Mouse (Mus musculus) neural tube, embryonic 15.5 days (tissue): ENCODE results near the gene Hoxb6. TPM values are rescaled to one million over a fixed set of nuclear protein-coding genes. Genes with fewer than 3 reads are reported as not detected.
A peak's percentile ranks its signal among the peaks of the same experiment; 100 is the strongest.

Experiments
- ATAC-seq: fragments of 200-750 bp; cut with Nextera tagmentation; 2 replicates; pipeline ENCODE4 v1.8.0; 2017; ENCODE audit warnings: mild to moderate bottlenecking, moderate TSS enrichment, moderate library complexity; ENCODE audit not compliant: low FRiP score
- H3K27ac ChIP-seq: fragments of 300-500 bp; sonication (generic); replicated peaks from 2 replicates; pipeline ENCODE4 v1.5.1; 2015; ENCODE audit warnings: mild to moderate bottlenecking, inconsistent platforms
- H3K27me3 ChIP-seq: fragments of 300-500 bp; sonication (generic); replicated peaks from 2 replicates; pipeline ENCODE4 v1.6.1; 2015; ENCODE audit warnings: inconsistent platforms
- H3K36me3 ChIP-seq: fragments of 300-500 bp; sonication (generic); 2 replicates; pipeline ENCODE4 v1.6.1; 2015; ENCODE audit warnings: inconsistent platforms
- H3K4me1 ChIP-seq: fragments of 300-500 bp; sonication (generic); 2 replicates; pipeline ENCODE4 v1.6.1; 2015; ENCODE audit warnings: inconsistent platforms
- H3K4me2 ChIP-seq: fragments of 300-500 bp; sonication (generic); 2 replicates; pipeline ENCODE4 v1.6.1; 2015; ENCODE audit warnings: inconsistent platforms, mild to moderate bottlenecking, moderate library complexity
- H3K4me3 ChIP-seq: fragments of 300-500 bp; sonication (generic); replicated peaks from 2 replicates; pipeline ENCODE4 v1.5.1; 2015; ENCODE audit warnings: mild to moderate bottlenecking, inconsistent platforms
- H3K9ac ChIP-seq: fragments of 300-500 bp; sonication (generic); replicated peaks from 2 replicates; pipeline ENCODE4 v1.6.1; 2015; ENCODE audit warnings: mild to moderate bottlenecking, inconsistent platforms
- H3K9me3 ChIP-seq: fragments of 300-500 bp; sonication (generic); replicated peaks from 2 replicates; pipeline ENCODE4 v1.6.1; 2016; ENCODE audit warnings: inconsistent platforms
- WGBS: fragments of 180-500 bp; shearing (Covaris S2); methylation state at CpG from one replicate; pipeline ENCODE4 v1.1.7; 2015; ENCODE audit warnings: mixed read lengths; 5-methylcytosine and 5-hydroxymethylcytosine counted together
- polyA plus RNA-seq: library from polyadenylated mRNA; unstranded; fragments of >200 nt; fragmentation: Nextera tagmentation; extraction: Ambion mirVana; gene quantifications from 2 replicates; pipeline ENCODE4 v1.2.1, GENCODE M21; 2015

The Hoxb6 gene
- polyA plus RNA-seq, 1 experiment from 2014 or later: 135 TPM

DNA sequence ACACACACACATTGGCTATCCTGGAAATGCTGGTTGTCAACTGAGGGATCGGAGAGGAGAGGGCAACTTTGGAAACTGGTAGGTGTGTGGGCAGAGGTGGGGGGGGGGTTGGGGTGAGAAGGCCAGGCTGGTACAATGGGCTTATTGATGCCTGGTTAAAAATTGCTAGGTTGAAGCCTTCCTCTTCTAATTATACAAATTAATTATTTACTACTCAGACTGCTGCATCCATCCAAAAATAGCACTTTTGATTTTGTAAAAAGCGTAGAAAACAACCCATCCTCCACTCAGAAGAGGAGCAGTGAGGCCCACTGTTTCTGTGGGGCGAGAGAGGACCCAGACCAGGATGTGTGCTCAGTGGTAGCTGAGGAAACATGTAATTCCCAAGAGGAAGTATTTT lies 42.7 kb downstream of the Hoxb6 start:
- whole genome bisulfite sequencing: 12% methylated on average over 3 of the region's 3 CpGs
- H3K27ac ChIP-seq: peak overlapping the region; percentile 99
- H3K27me3 ChIP-seq: no peaks in the 10 kb centered on the region
- H3K4me3 ChIP-seq: peak overlapping the region; percentile 60
- H3K4me2 ChIP-seq: peak overlapping the region; percentile 87
- peaks cover 100% of the 10 kb centered on the region for H3K4me1 ChIP-seq
- H3K9me3 ChIP-seq: no peaks in the 10 kb centered on the region
- ATAC-seq: no peak
- no peaks in the 10 kb centered on the region for H3K36me3 ChIP-seq
- peak overlapping the region; percentile 78; the same call in 1 of the 2 replicates for H3K9ac ChIP-seq

DNA sequence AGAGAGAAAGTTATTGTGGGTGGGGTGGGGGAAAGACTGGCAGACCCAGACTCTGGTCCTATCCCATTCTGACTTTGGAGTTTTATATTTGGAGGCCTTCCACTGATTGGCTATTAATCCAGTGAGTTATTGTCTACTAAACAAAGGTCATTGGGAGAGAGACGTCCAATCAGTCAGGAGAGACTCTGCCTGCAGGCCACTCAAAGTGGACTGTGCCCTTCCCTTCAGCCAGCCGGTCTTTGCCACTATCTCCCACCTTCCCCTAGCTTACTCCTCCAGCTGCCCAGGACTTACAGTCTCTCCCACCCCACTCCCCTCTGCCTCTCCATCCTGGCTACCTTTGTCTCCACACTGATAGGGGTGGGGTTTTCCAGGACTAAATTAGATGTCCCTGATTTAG lies 44.3 kb downstream of the Hoxb6 start:
- 10% methylated on average over 2 of the region's 2 CpGs for WGBS
- H3K27ac ChIP-seq: peak overlapping the region; percentile 99
- peaks cover 95% of the 10 kb centered on the region for H3K4me1 ChIP-seq
- H3K4me3 ChIP-seq: peak overlapping the region; percentile 19
- no peaks in the 10 kb centered on the region for H3K27me3 ChIP-seq
- no peak for ATAC-seq
- H3K9ac ChIP-seq: peak overlapping the region; percentile 66
- H3K36me3 ChIP-seq: no peaks in the 10 kb centered on the region
- H3K4me2 ChIP-seq: peak overlapping the region; percentile 87
- no peaks in the 10 kb centered on the region for H3K9me3 ChIP-seq

DNA sequence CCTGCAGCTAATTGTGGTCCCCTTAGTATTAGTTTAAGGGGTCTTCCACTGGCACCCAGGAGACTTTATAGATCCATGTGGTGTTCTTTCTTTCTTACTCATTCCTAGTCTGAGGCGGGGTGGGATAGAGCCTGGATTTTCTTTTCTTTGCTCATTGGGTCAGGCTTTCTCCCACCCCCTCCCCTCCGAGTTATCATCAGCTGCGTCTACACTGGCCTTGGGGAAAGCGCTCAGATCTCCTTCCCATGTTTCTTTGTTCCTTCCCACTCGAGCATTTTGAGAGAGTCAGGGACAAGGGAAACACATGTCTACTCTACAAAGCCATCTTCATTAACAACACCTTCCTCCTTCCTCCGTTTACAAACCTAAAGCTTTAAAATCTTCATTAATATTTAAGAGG lies 44.8 kb downstream of the Hoxb6 start:
- Histone ChIP-seq H3K27ac (peak overlapping the region; percentile 99), H3K4me1 (peaks cover 95% of the 10 kb centered on the region), H3K9ac (peak overlapping the region; percentile 66), H3K4me2 (peak overlapping the region; percentile 87), H3K27me3 (no peaks in the 10 kb centered on the region), H3K36me3 (no peaks in the 10 kb centered on the region), H3K9me3 (no peaks in the 10 kb centered on the region), H3K4me3 (peak overlapping the region; percentile 19)
- ATAC-seq: no peak
- 7% methylated on average over 6 of the region's 6 CpGs for WGBS

DNA sequence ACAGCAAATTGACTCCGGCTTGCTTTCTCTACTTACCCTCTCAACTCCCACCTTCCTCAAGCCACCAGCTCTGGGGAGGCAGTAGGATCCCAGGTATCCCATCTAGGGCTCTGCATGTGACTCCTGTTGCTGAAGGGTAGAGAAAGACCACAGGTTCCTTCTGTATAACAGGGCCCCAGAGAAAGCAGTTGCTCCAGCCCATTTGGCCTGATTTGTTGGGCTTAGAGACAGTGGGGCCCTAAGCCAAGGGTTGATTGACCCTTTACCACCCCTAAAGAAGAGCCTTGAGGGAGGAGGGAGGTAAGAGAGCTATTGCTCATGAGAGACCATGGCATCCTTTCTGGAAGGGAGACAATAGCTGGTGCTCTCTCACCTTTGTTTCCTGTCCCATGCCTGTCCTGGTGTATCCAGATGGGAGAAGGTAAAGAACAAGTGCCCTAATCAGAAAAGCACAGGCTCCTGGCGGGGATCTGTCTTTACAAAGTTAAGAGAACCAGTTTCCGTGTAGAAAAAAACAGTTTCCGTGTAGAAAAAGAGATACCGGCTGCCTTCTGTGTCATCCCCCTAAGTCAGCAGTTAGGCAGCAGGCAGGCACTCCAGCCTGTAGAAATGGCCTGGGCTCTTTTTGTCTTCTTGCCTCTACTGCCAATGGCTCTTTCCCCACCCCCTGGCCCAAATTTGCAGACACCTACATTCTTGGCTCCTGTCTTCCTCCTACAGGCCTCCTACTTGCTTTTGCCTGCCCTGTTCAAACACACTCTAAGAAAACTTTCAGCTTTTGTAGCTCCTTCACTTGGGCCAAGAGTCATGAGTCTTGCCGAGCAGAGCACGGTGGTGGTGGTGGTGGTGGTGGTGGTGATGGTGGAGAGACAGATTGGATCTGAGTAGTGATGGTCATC lies 46.9 kb downstream of the Hoxb6 start:
- WGBS: 11% methylated on average over 7 of the region's 7 CpGs
- Histone ChIP-seq H3K9ac (peak overlapping the region; percentile 66), H3K4me1 (peaks cover 95% of the 10 kb centered on the region), H3K27me3 (no peaks in the 10 kb centered on the region), H3K4me2 (peak overlapping the region; percentile 87), H3K4me3 (peak overlapping the region; percentile 44), H3K36me3 (no peaks in the 10 kb centered on the region), H3K9me3 (no peaks in the 10 kb centered on the region), H3K27ac (peak overlapping the region; percentile 99)
- ATAC-seq: no peak

DNA sequence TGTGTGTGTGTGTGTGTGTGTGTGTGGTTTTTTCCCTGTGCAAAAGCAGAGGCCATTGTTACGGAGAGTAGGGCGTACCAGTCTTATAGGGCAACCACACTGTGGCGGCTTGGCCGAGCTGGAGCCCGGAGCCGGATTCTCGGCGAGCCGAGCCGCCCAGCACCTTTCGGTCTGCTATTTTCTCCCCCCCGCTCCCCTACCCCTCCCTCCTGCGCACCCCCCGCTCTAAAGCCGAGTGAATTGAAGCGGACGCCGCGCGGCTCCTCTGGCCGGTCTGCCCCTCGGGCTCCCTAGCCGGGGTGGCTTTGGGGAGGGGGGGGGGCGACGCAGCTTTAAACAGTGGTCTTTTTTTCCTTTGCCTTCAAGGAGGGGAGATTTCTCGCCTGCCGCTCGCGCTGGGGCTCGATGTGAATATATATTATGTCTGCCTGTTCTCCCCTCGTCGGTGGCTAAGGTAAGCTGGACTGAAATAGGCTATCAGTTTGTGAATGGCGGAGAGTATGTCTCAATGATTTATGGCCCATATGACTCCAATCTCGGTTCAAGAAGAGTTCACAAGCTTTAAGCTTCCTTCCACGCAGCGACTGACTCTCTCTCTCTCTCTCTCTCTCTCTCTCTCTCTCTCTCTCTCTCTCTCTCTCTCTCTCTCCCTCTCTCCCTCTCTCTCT lies 48.6 kb downstream of the Hoxb6 start:
- peak overlapping the region; percentile 99 for H3K27ac ChIP-seq
- no peaks in the 10 kb centered on the region for H3K36me3 ChIP-seq
- H3K9ac ChIP-seq: peak overlapping the region; percentile 66
- H3K9me3 ChIP-seq: no peaks in the 10 kb centered on the region
- peaks cover 95% of the 10 kb centered on the region for H3K4me1 ChIP-seq
- H3K4me3 ChIP-seq: peak overlapping the region; percentile 44
- H3K4me2 ChIP-seq: peak overlapping the region; percentile 87
- no peaks in the 10 kb centered on the region for H3K27me3 ChIP-seq
- peak; percentile 65 for ATAC-seq
- WGBS: under 1% methylated on average over 36 of the region's 36 CpGs

DNA sequence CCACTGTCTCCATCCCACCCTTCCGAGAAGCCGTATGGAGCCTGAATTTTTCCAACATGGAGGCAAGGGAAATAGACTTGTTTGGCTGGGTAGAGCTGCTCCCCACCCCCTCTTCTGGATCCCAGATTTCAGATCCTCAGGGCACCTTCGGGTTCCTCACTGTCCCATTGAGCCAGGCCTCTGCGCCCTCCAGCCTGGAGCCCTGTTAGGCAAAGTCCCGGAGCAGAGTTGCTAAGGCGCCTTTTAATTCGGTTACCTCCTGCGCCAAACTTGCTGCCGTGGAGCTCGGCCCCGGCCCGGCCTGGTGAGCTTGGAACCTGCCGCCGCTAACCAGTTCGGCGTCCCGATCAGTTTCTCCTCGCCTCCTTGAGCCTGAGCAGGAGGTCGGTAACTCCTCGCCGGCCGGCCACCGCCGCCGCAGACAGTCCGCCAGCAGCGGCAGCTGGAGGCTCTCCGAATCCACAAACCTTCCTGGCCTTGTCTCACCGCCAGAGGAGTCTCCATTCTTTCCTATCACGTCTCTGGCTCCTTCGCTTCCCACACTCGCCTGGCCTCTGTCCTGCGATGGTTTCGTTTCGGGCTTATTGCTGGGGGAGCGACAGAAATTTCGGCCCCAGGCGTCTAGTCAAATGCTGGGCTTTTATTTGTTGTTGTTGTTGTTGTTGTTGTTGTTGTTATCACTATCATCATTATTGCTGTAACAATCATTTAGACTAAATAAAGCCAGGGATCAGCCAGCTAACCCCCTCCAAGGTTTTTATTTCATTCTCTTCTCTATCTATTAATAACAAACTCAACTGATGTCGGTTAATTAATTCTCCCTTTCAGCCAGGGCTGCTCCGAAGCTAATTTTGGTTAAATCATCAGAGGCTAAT lies 49.7 kb downstream of the Hoxb6 start:
- peak overlapping the region; percentile 66 for H3K9ac ChIP-seq
- ATAC-seq: no peak
- no peaks in the 10 kb centered on the region for H3K36me3 ChIP-seq
- peak overlapping the region; percentile 44 for H3K4me3 ChIP-seq
- H3K27ac ChIP-seq: peak overlapping the region; percentile 99
- H3K4me1 ChIP-seq: peaks cover 95% of the 10 kb centered on the region
- no peaks in the 10 kb centered on the region for H3K9me3 ChIP-seq
- 2% methylated on average over 40 of the region's 40 CpGs for WGBS
- no peaks in the 10 kb centered on the region for H3K27me3 ChIP-seq
- peak overlapping the region; percentile 87 for H3K4me2 ChIP-seq

DNA sequence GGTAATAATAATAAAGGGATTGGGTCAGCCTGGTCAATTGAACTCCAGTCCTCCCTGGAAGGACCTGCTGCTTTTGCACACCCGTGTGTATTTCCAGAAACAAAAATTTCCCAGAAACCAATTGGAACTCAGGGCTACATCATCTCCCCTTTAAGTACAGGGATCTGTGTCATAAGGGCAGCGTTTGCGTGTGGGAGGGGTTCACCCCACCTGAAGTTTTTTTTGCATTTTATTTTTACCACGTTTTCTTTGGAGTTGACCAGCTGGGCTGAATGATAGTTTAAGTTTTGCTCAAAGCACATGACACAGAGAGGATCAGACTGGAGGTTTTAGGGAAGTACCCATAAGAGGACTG lies 50.3 kb downstream of the Hoxb6 start:
- peak overlapping the region; percentile 99 for H3K27ac ChIP-seq
- no peak for ATAC-seq
- peak overlapping the region; percentile 44 for H3K4me3 ChIP-seq
- no peaks in the 10 kb centered on the region for H3K9me3 ChIP-seq
- WGBS: 4% methylated on average over 4 of the region's 4 CpGs
- H3K36me3 ChIP-seq: no peaks in the 10 kb centered on the region
- H3K4me1 ChIP-seq: peaks cover 93% of the 10 kb centered on the region
- H3K9ac ChIP-seq: peak overlapping the region; percentile 66
- no peaks in the 10 kb centered on the region for H3K27me3 ChIP-seq
- H3K4me2 ChIP-seq: peak overlapping the region; percentile 87

DNA sequence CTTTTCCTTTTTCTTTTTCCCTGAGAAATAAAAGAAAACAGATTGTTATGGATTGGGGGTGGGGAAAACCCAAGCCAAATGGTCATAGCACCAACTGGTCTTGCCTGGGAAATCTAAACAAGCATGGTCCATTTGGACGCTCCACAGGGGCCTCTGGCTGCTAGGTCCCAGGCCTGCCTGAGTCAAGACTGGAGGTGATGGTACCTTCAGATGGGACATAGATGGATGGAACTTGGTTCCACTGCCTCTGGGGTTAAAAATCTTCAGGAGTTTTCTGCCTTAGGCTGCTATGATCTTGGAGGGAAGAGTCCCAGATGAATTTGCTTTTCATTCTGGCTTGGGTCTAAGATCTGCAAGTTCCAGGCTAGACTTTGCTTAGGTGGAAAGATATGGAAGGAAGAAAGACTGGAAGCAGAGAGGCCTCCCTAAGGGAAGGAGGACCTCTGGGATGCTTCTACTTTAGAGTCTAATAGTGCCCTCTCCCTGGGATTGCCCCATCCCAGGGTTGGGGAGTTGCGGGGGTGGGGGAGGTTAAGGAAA lies 51.0 kb downstream of the Hoxb6 start:
- H3K4me3 ChIP-seq: peak overlapping the region; percentile 44
- H3K9ac ChIP-seq: peak overlapping the region; percentile 66
- H3K36me3 ChIP-seq: no peaks in the 10 kb centered on the region
- H3K27me3 ChIP-seq: no peaks in the 10 kb centered on the region
- peak overlapping the region; percentile 99 for H3K27ac ChIP-seq
- peak overlapping the region; percentile 87 for H3K4me2 ChIP-seq
- WGBS: 10% methylated on average over 2 of the region's 2 CpGs
- H3K9me3 ChIP-seq: no peaks in the 10 kb centered on the region
- peaks cover 92% of the 10 kb centered on the region for H3K4me1 ChIP-seq
- no peak for ATAC-seq

DNA sequence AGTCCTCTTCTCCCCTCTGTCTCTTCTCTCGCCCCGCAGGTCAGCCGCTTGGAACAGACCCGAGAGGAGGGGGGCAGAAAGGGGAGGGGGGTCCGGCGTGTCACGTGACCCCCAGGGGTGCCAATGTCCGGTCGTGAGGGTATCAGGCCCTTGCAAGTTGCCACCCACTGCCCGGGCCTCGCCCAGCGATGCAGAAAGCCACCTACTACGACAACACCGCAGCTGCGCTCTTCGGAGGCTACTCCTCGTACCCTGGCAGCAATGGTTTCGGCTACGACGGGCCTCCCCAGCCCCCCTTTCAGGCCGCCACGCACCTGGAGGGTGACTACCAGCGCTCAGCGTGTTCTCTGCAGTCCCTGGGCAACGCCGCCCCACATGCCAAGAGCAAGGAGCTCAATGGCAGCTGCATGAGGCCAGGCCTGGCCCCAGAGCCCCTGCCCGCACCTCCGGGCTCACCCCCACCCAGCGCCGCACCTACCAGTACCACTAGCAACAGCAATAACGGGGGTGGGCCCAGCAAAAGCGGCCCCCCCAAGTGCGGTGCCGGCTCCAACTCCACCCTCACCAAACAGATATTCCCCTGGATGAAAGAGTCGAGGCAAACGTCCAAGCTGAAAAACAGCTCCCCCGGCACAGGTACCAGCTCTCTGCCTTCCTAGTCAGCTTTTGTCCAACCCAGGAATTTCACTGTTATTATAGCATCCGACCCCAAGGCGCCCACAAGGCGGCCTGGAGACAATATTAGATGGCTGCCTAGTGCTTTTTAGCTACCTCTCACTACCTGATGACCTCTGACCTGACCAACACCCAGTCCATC lies 52.0 kb downstream of the Hoxb6 start:
- ATAC-seq: 0 out of 2 replicates have a peak, but pooled peaks have one; percentile 11
- Histone ChIP-seq H3K4me1 (peaks cover 92% of the 10 kb centered on the region), H3K9me3 (no peaks in the 10 kb centered on the region), H3K4me2 (peak overlapping the region; percentile 87), H3K27me3 (no peaks in the 10 kb centered on the region), H3K27ac (peak overlapping the region; percentile 99), H3K36me3 (no peaks in the 10 kb centered on the region), H3K4me3 (peak overlapping the region; percentile 44), H3K9ac (peak overlapping the region; percentile 66)
- 7% methylated on average over 39 of the region's 40 CpGs for WGBS

DNA sequence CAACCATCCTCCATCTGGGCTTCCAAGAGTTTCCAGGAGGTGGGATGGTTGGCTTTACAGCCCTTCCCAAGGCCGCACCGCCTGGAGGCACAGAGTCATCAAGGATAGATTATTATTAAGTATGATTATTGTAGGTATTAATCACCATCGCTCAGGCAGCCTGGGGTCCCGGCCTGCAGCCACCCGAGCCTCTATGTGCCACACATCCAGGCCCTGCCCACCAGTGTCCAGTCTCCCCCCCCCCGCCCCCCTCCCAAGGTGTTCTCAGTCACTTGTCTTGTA lies 52.5 kb downstream of the Hoxb6 start:
- Histone ChIP-seq H3K27me3 (no peaks in the 10 kb centered on the region), H3K4me3 (peak overlapping the region; percentile 44), H3K36me3 (no peaks in the 10 kb centered on the region), H3K27ac (peak overlapping the region; percentile 99), H3K9ac (peak overlapping the region; percentile 66), H3K9me3 (no peaks in the 10 kb centered on the region), H3K4me1 (peaks cover 92% of the 10 kb centered on the region), H3K4me2 (peak overlapping the region; percentile 87)
- ATAC-seq: no peak
- WGBS: 4% methylated on average over 6 of the region's 6 CpGs
